Mouse (Mus musculus): ENCODE measurements around the gene St7. TPM values are rescaled to one million over a fixed set of nuclear protein-coding genes. Genes with fewer than 3 reads are reported as not detected.

The St7 gene
- polyA plus RNA-seq, 1 experiment = 23.8 TPM

DNA sequence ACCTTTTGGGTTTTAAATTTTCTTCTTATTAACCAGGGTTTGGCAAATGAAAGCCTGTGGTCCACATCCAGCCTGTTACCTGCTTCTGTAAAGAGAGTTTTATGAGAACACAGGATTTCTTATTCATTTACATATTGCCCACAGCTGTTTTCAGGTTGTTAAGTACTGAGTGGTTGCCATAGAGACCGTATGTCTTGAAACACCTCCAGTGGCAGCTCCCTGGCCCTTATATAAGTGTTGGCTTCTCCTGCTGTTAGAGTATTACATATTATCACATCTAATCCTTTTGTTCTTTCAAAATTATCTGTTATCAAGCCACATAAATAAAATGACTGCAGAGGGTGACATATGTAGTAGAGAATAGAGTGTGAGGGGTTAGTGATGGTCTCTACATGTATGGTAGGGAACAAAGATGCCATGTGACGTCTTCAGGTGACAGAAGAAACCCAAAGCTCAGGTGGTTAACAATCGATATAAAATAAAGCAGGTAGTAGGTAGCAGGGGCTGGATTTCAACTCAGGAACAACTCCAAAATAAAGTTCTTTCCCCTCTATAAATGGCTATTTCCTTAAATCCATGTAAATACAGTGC lies 183.4 kb downstream of the St7 start:
- TF ChIP-seq CTCF (IDR thresholded peaks at IDR 0.05; ENCODE audit: borderline replicate concordance, insufficient read depth, low read depth, low read length) = no peak
- TF ChIP-seq POLR2A (IDR thresholded peaks at IDR 0.05; ENCODE audit: borderline replicate concordance, insufficient read depth, low read length) = no peak
- WGBS = 93% methylated on average over 3 of the region's 3 CpGs
- no peak overlapping the region for H3K4me3 ChIP-seq (replicated peaks; ENCODE audit: insufficient read depth, low read depth, low read length)
- H3K4me1 ChIP-seq (ENCODE audit: control insufficient read depth, insufficient read depth, low read length) = peaks cover 1% of the 10 kb centered on the region; the same call in 1 of the 2 replicates
- H3K27me3 ChIP-seq (ENCODE audit: control insufficient read depth, insufficient read depth, low read length) = no peaks in the 10 kb centered on the region
- no peak overlapping the region for H3K27ac ChIP-seq (ENCODE audit: insufficient read depth, low read length)
- no peak for DNase-seq

- H3K4me3 ChIP-seq (replicated peaks; ENCODE audit: insufficient read depth, low read depth, low read length) = no peak overlapping the region
- no peak for DNase-seq
- H3K27ac ChIP-seq (ENCODE audit: insufficient read depth, low read length) = no peak overlapping the region
- TF ChIP-seq POLR2A (IDR thresholded peaks at IDR 0.05; ENCODE audit: borderline replicate concordance, insufficient read depth, low read length) = no peak
- TF ChIP-seq CTCF (IDR thresholded peaks at IDR 0.05; ENCODE audit: borderline replicate concordance, insufficient read depth, low read depth, low read length) = no peak
- 89% methylated on average over 7 of the region's 7 CpGs for WGBS
- H3K27me3 ChIP-seq (ENCODE audit: control insufficient read depth, insufficient read depth, low read length) = no peaks in the 10 kb centered on the region
- no peaks in the 10 kb centered on the region; the same call in 1 of the 2 replicates for H3K4me1 ChIP-seq (ENCODE audit: control insufficient read depth, insufficient read depth, low read length)
These were observed 184.0 kb downstream of the St7 start for GRCm38 (mm10) chr6:17876670-17877179.

DNA sequence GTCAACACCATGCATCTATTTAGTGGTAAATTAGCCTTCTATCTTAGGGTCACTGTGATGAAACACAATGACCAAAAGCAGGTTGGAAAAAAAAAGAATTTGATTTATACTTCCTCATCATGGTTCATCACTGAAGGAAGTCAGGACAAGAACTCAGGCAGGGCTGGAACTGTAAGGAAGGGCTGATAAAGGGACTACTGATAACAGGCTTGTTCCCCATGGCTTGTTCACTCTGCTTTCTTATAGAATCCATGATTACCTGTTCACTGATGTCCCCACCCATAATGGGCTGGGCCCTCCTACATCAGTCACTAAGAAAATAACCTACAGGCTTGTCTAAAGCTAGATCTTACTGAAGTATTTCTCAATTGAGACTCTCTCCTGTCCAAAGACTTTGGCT lies 190.2 kb downstream of the St7 start:
- no peak for DNase-seq
- Histone ChIP-seq H3K4me3 (replicated peaks; ENCODE audit: insufficient read depth, low read depth, low read length) (no peak overlapping the region), H3K27me3 (ENCODE audit: control insufficient read depth, insufficient read depth, low read length) (no peaks in the 10 kb centered on the region), H3K4me1 (ENCODE audit: control insufficient read depth, insufficient read depth, low read length) (no peaks in the 10 kb centered on the region), H3K27ac (ENCODE audit: insufficient read depth, low read length) (no peak overlapping the region)
- TF ChIP-seq CTCF (IDR thresholded peaks at IDR 0.05; ENCODE audit: borderline replicate concordance, insufficient read depth, low read depth, low read length) = no peak
- TF ChIP-seq POLR2A (IDR thresholded peaks at IDR 0.05; ENCODE audit: borderline replicate concordance, insufficient read depth, low read length) = no peak

- H3K4me1 ChIP-seq (ENCODE audit: control insufficient read depth, insufficient read depth, low read length) = no peaks in the 10 kb centered on the region
These were observed 195.0 kb downstream of the St7 start for GRCm38 (mm10) chr6:17887765-17888164.

GRCm38 (mm10) chr6:17895562-17895961 lies 202.8 kb downstream of the St7 start:
- Histone ChIP-seq H3K27me3 (ENCODE audit: control insufficient read depth, insufficient read depth, low read length) (no peaks in the 10 kb centered on the region), H3K27ac (ENCODE audit: insufficient read depth, low read length) (no peak overlapping the region), H3K4me1 (ENCODE audit: control insufficient read depth, insufficient read depth, low read length) (no peaks in the 10 kb centered on the region; the same call in 1 of the 2 replicates), H3K4me3 (replicated peaks; ENCODE audit: insufficient read depth, low read depth, low read length) (no peak overlapping the region)
- 96% methylated on average over 3 of the region's 3 CpGs for WGBS
- no peak for TF ChIP-seq POLR2A (IDR thresholded peaks at IDR 0.05; ENCODE audit: borderline replicate concordance, insufficient read depth, low read length)
- no peak for TF ChIP-seq CTCF (IDR thresholded peaks at IDR 0.05; ENCODE audit: borderline replicate concordance, insufficient read depth, low read depth, low read length)
- DNase-seq = no peak

More at GRCm38 (mm10) chr6:17887765-17888164, 195.0 kb downstream of the St7 start:
- Histone ChIP-seq H3K4me3 (replicated peaks; ENCODE audit: insufficient read depth, low read depth, low read length) (no peak overlapping the region), H3K27ac (ENCODE audit: insufficient read depth, low read length) (no peak overlapping the region), H3K27me3 (ENCODE audit: control insufficient read depth, insufficient read depth, low read length) (no peaks in the 10 kb centered on the region)
- DNase-seq = no peak
- 51% methylated on average over 6 of the region's 6 CpGs for WGBS
- TF ChIP-seq POLR2A (IDR thresholded peaks at IDR 0.05; ENCODE audit: borderline replicate concordance, insufficient read depth, low read length) = no peak
- TF ChIP-seq CTCF (IDR thresholded peaks at IDR 0.05; ENCODE audit: borderline replicate concordance, insufficient read depth, low read depth, low read length) = no peak

GRCm38 (mm10) chr6:17898539-17898938 lies 205.8 kb downstream of the St7 start:
- WGBS = 92% methylated on average over 1 of the region's 1 CpGs

GRCm38 (mm10) chr6:17903355-17903754 lies 210.6 kb downstream of the St7 start:
- H3K4me3 ChIP-seq (replicated peaks; ENCODE audit: insufficient read depth, low read depth, low read length) = no peak overlapping the region
- no peaks in the 10 kb centered on the region for H3K27me3 ChIP-seq (ENCODE audit: control insufficient read depth, insufficient read depth, low read length)
- H3K4me1 ChIP-seq (ENCODE audit: control insufficient read depth, insufficient read depth, low read length) = peaks cover 3% of the 10 kb centered on the region
- peak in 1 of 2 experiments; percentile 53 for DNase-seq
- 23% methylated on average over 3 of the region's 3 CpGs for WGBS
- H3K27ac ChIP-seq (ENCODE audit: insufficient read depth, low read length) = no peak overlapping the region
- TF ChIP-seq POLR2A (IDR thresholded peaks at IDR 0.05; ENCODE audit: borderline replicate concordance, insufficient read depth, low read length) (no peak), CTCF (IDR thresholded peaks at IDR 0.05; ENCODE audit: borderline replicate concordance, insufficient read depth, low read depth, low read length) (no peak)

More at GRCm38 (mm10) chr6:17898539-17898938, 205.8 kb downstream of the St7 start:
- Histone ChIP-seq H3K4me1 (ENCODE audit: control insufficient read depth, insufficient read depth, low read length) (peaks cover 3% of the 10 kb centered on the region), H3K27me3 (ENCODE audit: control insufficient read depth, insufficient read depth, low read length) (no peaks in the 10 kb centered on the region), H3K27ac (ENCODE audit: insufficient read depth, low read length) (no peak overlapping the region), H3K4me3 (replicated peaks; ENCODE audit: insufficient read depth, low read depth, low read length) (no peak overlapping the region)
- DNase-seq = no peak
- TF ChIP-seq CTCF (IDR thresholded peaks at IDR 0.05; ENCODE audit: borderline replicate concordance, insufficient read depth, low read depth, low read length) = no peak
- TF ChIP-seq POLR2A (IDR thresholded peaks at IDR 0.05; ENCODE audit: borderline replicate concordance, insufficient read depth, low read length) = no peak

GRCm38 (mm10) chr6:17905776-17906175 lies 213.0 kb downstream of the St7 start:
- no peak for DNase-seq
- 70% methylated on average over 3 of the region's 3 CpGs for WGBS
- Histone ChIP-seq H3K27me3 (ENCODE audit: control insufficient read depth, insufficient read depth, low read length) (no peaks in the 10 kb centered on the region), H3K4me1 (ENCODE audit: control insufficient read depth, insufficient read depth, low read length) (peaks cover 3% of the 10 kb centered on the region; the same call in 1 of the 2 replicates), H3K27ac (ENCODE audit: insufficient read depth, low read length) (no peak overlapping the region), H3K4me3 (replicated peaks; ENCODE audit: insufficient read depth, low read depth, low read length) (no peak overlapping the region)
- TF ChIP-seq POLR2A (IDR thresholded peaks at IDR 0.05; ENCODE audit: borderline replicate concordance, insufficient read depth, low read length) (no peak), CTCF (IDR thresholded peaks at IDR 0.05; ENCODE audit: borderline replicate concordance, insufficient read depth, low read depth, low read length) (no peak)
